Mouse (Mus musculus) liver, adult (tissue): Measurements from ENCODE around the gene Acad11.
A peak's percentile ranks its signal among the peaks of the same experiment; 100 is the strongest.

Source experiments
- GATA4 ChIP-seq: IDR thresholded peaks from 2 replicates; pipeline ENCODE4 v1.6.1; 2014; ENCODE audit warnings: mild to moderate bottlenecking, low read length; ENCODE audit not compliant: insufficient replicate concordance

Gene Acad11

GRCm38 (mm10) chr9:104064571-104064970 lies 1.4 kb downstream of the Acad11 start:
- no peak for TF ChIP-seq GATA4

DNA sequence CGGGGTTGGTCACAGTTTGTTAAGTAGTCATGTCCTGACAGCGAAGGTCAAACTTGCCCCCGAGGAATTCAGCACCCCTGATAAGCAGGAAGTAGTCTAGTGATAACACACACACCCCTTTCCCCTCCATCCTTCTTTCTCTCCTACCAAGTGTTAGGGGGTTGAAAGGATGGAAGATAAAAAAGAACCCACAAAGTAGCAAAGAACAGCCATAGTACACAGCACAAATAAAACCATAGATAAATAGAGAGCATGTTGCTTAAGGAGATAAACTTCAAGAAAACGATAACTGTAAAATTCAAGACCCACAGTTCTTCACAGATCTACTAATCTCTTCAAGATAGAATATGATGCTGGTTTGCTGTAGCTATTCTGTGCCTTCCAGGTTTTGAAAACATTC lies 7.1 kb downstream of the Acad11 start:
- TF ChIP-seq GATA4: no peak

- TF ChIP-seq GATA4: peak; percentile 53; the same call in 1 of the 2 replicates
Measured at GRCm38 (mm10) chr9:104070863-104071604, 7.9 kb downstream of the Acad11 start.

DNA sequence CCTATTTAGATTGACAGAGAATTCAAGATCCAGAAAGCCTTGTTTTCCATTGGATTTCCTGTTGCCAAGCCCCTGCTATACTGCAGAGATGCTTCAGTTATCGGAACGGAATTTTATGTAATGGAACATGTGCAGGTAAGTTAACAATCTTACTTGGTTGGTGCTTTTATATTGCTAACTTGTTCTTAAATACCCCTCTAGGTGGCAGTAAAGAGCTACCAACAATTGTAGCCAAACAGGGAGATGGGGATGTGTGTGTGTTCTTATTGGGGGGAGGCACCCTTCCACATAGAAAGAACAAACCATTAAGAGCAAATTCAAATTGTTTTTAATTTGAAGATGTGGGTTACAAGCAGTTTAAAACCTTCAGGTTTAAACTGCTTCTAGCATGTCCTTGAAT lies 12.6 kb downstream of the Acad11 start:
- no peak for TF ChIP-seq GATA4

DNA sequence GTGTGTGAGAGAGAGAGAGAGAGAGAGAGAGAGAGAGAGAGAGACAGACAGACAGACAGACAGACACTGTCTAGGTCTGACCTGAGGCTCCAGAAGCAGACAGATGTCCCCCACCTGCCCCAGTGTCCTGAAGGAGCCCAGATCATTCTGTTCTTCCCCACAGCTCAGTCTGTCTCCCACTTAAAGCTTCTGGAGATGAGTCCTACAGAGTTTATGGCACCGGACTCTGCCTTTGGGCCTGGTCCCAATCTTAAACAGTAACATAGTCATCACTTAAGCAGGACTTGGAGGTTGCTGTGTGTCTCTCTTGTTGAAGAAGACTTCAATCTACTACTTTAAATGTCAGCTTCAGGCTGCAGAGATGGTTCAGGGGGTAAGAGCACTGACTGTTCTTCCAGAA lies 15.6 kb downstream of the Acad11 start:
- no peak for TF ChIP-seq GATA4

DNA sequence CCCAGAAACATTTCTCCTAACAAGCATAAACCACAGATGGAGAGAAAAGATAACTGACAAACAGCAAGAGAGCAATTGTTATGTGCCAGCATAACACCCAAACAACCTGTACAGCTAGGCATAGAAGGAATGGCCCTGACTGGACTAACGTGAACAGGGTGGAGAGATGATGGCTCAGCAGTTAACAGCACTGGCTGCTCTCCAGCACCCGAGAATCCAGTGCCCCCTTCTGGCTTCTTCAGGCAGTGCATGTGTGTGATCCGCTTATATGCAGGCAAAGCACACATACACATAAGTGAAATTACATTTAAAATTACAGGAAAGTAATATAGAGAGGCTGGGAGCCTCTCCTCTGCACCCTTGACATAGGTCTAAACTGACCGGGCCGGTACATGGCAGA lies 16.2 kb downstream of the Acad11 start:
- no peak for TF ChIP-seq GATA4

DNA sequence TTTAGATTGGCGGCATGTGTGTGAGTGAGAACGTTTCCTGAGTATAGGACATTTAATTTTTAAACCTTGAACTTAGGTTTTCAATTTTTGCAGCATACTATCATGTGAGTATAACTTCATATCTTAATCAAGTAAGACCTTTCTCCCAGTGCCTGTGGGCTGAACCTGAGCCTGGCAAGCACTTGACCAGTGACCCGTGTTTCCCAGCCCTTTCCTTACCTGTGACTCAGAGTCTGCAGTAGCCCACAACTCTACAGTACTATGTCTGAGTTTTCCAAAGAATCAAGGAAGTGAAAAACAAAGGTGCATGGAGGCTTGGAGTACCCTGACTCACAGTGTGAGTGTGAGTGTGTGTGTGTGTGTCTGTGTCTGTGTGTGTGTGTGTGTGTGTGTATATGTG lies 16.9 kb downstream of the Acad11 start:
- TF ChIP-seq GATA4: no peak

GRCm38 (mm10) chr9:104085730-104086429 lies 22.7 kb downstream of the Acad11 start:
- no peak for TF ChIP-seq GATA4

- TF ChIP-seq GATA4: peak; percentile 54; the same call in 1 of the 2 replicates
Measured at GRCm38 (mm10) chr9:104088555-104088954, 25.4 kb downstream of the Acad11 start.

DNA sequence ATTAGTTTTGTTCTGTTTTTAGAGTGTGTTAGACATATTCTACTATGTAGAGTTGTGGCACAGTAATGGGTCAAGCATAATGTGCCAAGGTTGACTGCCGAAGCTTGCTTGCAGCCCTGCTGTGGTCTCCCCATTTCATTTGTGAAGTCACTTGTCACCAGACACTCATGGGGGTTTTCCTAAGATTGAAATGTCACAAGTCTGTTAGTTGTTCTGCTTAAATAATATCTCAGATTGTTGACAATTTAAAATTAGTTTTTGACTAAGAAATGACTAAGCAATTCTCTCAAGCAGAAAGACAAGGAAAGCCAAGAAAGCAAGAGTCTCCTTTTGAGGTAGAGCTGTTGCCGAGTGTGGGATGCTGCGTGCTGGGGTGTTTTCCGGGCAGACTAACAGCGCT lies 29.8 kb downstream of the Acad11 start:
- no peak for TF ChIP-seq GATA4

GRCm38 (mm10) chr9:104098256-104098655 lies 35.1 kb downstream of the Acad11 start:
- TF ChIP-seq GATA4: no peak

DNA sequence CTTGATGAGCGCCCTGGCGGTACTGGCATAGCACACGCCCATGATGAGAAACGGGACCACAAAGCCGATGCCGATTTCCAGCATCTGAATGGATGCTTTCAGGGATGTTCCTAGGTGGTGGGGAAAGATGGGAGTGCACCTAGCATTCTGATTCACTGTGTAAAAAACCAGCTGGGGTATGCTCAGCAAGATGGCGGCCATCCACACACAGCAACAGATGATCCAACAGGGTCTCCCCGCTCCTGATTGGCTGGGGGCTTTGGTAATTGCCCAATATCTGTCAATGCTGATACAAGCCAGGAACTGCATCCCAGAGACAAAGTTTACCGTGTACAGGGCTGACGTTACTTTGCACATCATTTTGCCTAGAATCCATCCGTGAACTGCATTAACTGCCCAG lies 35.9 kb downstream of the Acad11 start:
- no peak for TF ChIP-seq GATA4

GRCm38 (mm10) chr9:104100822-104101221 lies 37.6 kb downstream of the Acad11 start:
- TF ChIP-seq GATA4: no peak

DNA sequence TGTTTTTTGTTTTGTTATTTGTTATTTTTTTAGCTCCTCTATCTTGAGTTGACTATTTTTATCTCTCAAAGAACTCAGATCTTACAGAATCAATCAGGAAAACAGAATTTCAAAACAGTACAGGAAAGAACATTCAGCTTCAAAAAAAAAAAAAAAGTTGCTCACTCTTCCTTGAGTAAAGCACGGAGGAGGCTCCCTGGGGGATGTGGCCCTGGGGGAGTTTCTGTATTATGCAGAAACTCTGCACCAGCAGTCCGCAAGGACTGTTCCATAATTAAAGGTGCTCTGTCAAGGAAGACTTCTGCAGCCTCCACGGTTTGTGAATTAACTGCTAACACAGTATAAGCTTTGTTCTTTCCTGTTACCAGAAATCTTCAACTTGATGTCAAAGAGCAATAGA lies 38.3 kb downstream of the Acad11 start:
- TF ChIP-seq GATA4: no peak

- no peak for TF ChIP-seq GATA4
Measured at GRCm38 (mm10) chr9:104102301-104102700, 39.1 kb downstream of the Acad11 start.

GRCm38 (mm10) chr9:104102901-104103300 lies 39.7 kb downstream of the Acad11 start:
- no peak for TF ChIP-seq GATA4
